Mouse (Mus musculus) heart, embryonic 12.5 days (tissue): Measurements from ENCODE around the gene Smok3a. TPM values are rescaled to one million over a fixed set of nuclear protein-coding genes. Genes with fewer than 3 reads are reported as not detected.
"Not testable (repeated sequence)": the region's sequence is repeated elsewhere in the genome, so short reads cannot be mapped to it uniquely, and the experiment has no call there.

Source experiments
- ATAC-seq: fragments of 200-750 bp; cut with Nextera tagmentation; 2 replicates; pipeline ENCODE4 v1.8.0; 2017; ENCODE audit warnings: moderate TSS enrichment, moderate library complexity; ENCODE audit not compliant: insufficient number of reproducible peaks, low FRiP score
- H3K27ac ChIP-seq: fragments of 300-500 bp; sonication (generic); 2 replicates; pipeline ENCODE4 v1.5.1; 2016; ENCODE audit warnings: mild to moderate bottlenecking, moderate library complexity; ENCODE audit not compliant: poor library complexity, severe bottlenecking
- H3K27me3 ChIP-seq: fragments of 300-500 bp; sonication (generic); replicated peaks from 2 replicates; pipeline ENCODE4 v1.6.1; 2016; ENCODE audit warnings: mild to moderate bottlenecking, moderate library complexity
- H3K36me3 ChIP-seq: fragments of 300-500 bp; sonication (generic); 2 replicates; pipeline ENCODE4 v1.6.1; 2016; ENCODE audit warnings: mild to moderate bottlenecking, moderate library complexity
- H3K4me1 ChIP-seq: fragments of 300-500 bp; sonication (generic); replicated peaks from 2 replicates; pipeline ENCODE4 v1.6.1; 2016; ENCODE audit warnings: mild to moderate bottlenecking
- H3K4me2 ChIP-seq: fragments of 300-500 bp; sonication (generic); 2 replicates; pipeline ENCODE4 v1.6.1; 2016; ENCODE audit warnings: mild to moderate bottlenecking, moderate library complexity
- H3K4me3 ChIP-seq: fragments of 300-500 bp; sonication (generic); 2 replicates; pipeline ENCODE4 v1.5.1; 2016; ENCODE audit warnings: mild to moderate bottlenecking
- H3K9ac ChIP-seq: fragments of 300-500 bp; sonication (generic); 2 replicates; pipeline ENCODE4 v1.6.1; 2016; ENCODE audit warnings: mild to moderate bottlenecking, moderate library complexity
- H3K9me3 ChIP-seq: fragments of 300-500 bp; sonication (generic); replicated peaks from 2 replicates; pipeline ENCODE4 v1.6.1; 2016; ENCODE audit warnings: mild to moderate bottlenecking, moderate library complexity
- WGBS: fragments of 180-500 bp; shearing (Covaris S2); methylation state at CpG from one replicate; pipeline ENCODE4 v1.1.7; 2016; 5-methylcytosine and 5-hydroxymethylcytosine counted together
- polyA plus RNA-seq: library from polyadenylated mRNA; unstranded; fragments of >200 nt; fragmentation: Nextera tagmentation; extraction: Ambion mirVana; gene quantifications from 2 replicates; pipeline ENCODE4 v1.2.1, GENCODE M21; 2016

Smok3a gene
- not detected in 2 replicates for polyA plus RNA-seq

GRCm38 (mm10) chr5:138020961-138021479 lies at the start of gene Smok3a, which contains the start of gene Smok3b:
TSS of gene Smok3a (plus strand) at chr5:138021261.
TSS of gene Smok3b (plus strand) at chr5:138021429.
- not testable (repeated sequence) for ATAC-seq, H3K9me3 ChIP-seq, H3K9ac ChIP-seq, H3K4me3 ChIP-seq, H3K27me3 ChIP-seq, H3K4me2 ChIP-seq, H3K36me3 ChIP-seq, H3K4me1 ChIP-seq, H3K27ac ChIP-seq
- 86% methylated on average over 3 of the region's 7 CpGs for WGBS

GRCm38 (mm10) chr5:137973161-137973560 lies 47.9 kb upstream of the Smok3a start:
- Histone ChIP-seq H3K4me2 (no peak overlapping the region), H3K27me3 (peaks cover 3% of the 10 kb centered on the region; the same call in 1 of the 2 replicates), H3K27ac (no peak overlapping the region), H3K9ac (no peak overlapping the region), H3K4me3 (no peak overlapping the region), H3K9me3 (no peaks in the 10 kb centered on the region), H3K36me3 (no peaks in the 10 kb centered on the region), H3K4me1 (no peaks in the 10 kb centered on the region)
- 57% methylated on average over 2 of the region's 2 CpGs for WGBS
- ATAC-seq, result no peak

DNA sequence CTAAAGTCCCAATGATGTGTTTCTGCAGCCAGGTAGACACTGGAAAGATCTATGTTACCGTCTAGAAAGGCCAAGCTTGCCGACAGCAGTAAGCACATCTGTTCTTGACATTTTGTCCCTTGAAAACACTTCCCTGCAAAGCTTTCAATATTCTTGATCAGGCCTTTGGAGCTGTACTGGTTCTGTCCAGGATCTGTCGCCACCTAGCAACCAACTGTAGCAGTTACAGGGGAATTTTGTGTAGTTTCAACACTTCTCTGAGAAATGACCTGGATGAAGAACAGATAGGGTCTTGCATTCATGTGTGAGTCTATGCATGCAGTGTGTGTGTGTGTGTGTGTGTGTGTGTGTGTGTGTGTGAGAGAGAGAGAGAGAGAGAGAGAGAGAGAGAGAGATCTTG lies 47.3 kb upstream of the Smok3a start:
- Histone ChIP-seq H3K9me3 (no peaks in the 10 kb centered on the region), H3K4me3 (no peak overlapping the region), H3K4me1 (no peaks in the 10 kb centered on the region), H3K36me3 (no peaks in the 10 kb centered on the region), H3K27ac (no peak overlapping the region), H3K9ac (no peak overlapping the region), H3K27me3 (peaks cover 3% of the 10 kb centered on the region; the same call in 1 of the 2 replicates), H3K4me2 (no peak overlapping the region)
- WGBS, result 44% methylated on average over 3 of the region's 3 CpGs
- ATAC-seq, result no peak

- peaks cover 3% of the 10 kb centered on the region; the same call in 1 of the 2 replicates for H3K27me3 ChIP-seq
- H3K4me2 ChIP-seq, result no peak overlapping the region
- no peak for ATAC-seq
- no peak overlapping the region for H3K4me3 ChIP-seq
- H3K9me3 ChIP-seq, result no peaks in the 10 kb centered on the region
- 60% methylated on average over 3 of the region's 3 CpGs for WGBS
- H3K36me3 ChIP-seq, result no peaks in the 10 kb centered on the region
- no peaks in the 10 kb centered on the region for H3K4me1 ChIP-seq
- H3K27ac ChIP-seq, result no peak overlapping the region
- no peak overlapping the region for H3K9ac ChIP-seq
These were observed 46.3 kb upstream of the Smok3a start for GRCm38 (mm10) chr5:137974724-137975123.

GRCm38 (mm10) chr5:137975434-137975833 lies 45.6 kb upstream of the Smok3a start:
- H3K9me3 ChIP-seq, result no peaks in the 10 kb centered on the region
- H3K4me3 ChIP-seq, result no peak overlapping the region
- 40% methylated on average over 1 of the region's 1 CpGs for WGBS

GRCm38 (mm10) chr5:137977291-137977690 lies 43.8 kb upstream of the Smok3a start:
- 39% methylated on average over 1 of the region's 1 CpGs for WGBS

More at GRCm38 (mm10) chr5:137975434-137975833, 45.6 kb upstream of the Smok3a start:
- no peak overlapping the region for H3K27ac ChIP-seq
- no peak for ATAC-seq
- no peaks in the 10 kb centered on the region for H3K4me1 ChIP-seq
- H3K36me3 ChIP-seq, result no peaks in the 10 kb centered on the region
- no peak overlapping the region for H3K4me2 ChIP-seq
- H3K27me3 ChIP-seq, result peaks cover 3% of the 10 kb centered on the region; the same call in 1 of the 2 replicates
- no peak overlapping the region for H3K9ac ChIP-seq

GRCm38 (mm10) chr5:137979081-137979480 lies 42.0 kb upstream of the Smok3a start:
- no peak overlapping the region for H3K27ac ChIP-seq
- H3K9ac ChIP-seq, result no peak overlapping the region
- H3K4me1 ChIP-seq, result no peaks in the 10 kb centered on the region
- no peaks in the 10 kb centered on the region for H3K36me3 ChIP-seq
- no peak for ATAC-seq
- no peak overlapping the region for H3K4me3 ChIP-seq
- H3K4me2 ChIP-seq, result no peak overlapping the region
- no peaks in the 10 kb centered on the region for H3K9me3 ChIP-seq
- WGBS, result 63% methylated on average over 2 of the region's 2 CpGs
- H3K27me3 ChIP-seq, result peaks cover 3% of the 10 kb centered on the region; the same call in 1 of the 2 replicates

More at GRCm38 (mm10) chr5:137977291-137977690, 43.8 kb upstream of the Smok3a start:
- H3K27ac ChIP-seq, result no peak overlapping the region
- no peak overlapping the region for H3K9ac ChIP-seq
- ATAC-seq, result no peak
- no peak overlapping the region for H3K4me3 ChIP-seq
- H3K4me2 ChIP-seq, result no peak overlapping the region
- H3K4me1 ChIP-seq, result no peaks in the 10 kb centered on the region
- peaks cover 3% of the 10 kb centered on the region; the same call in 1 of the 2 replicates for H3K27me3 ChIP-seq
- H3K9me3 ChIP-seq, result no peaks in the 10 kb centered on the region
- H3K36me3 ChIP-seq, result no peaks in the 10 kb centered on the region

DNA sequence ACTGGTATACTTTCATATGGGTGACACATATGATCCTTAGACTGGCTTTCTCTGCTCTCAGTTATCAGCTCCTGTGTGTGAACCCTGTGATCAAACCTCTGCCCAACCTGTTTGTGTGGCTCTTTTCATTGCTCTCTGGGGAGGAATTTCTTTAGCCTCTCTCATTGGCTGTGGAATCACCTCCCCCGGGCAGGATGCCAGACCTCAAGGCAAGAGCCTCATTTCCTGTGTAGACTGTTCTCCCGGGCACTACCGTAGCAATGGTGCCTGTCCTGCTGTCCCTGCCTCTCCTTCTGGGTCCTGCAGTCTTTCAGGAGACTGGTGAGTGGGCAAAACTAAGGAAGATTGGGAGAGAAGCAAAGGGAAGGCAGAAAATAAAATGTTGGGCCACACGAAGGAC lies 39.8 kb upstream of the Smok3a start, which contains the start of gene Azgp1:
Gene Azgp1, plus strand, starts transcription at position 221 of the 400 bp plus-strand sequence.
- Histone ChIP-seq H3K4me3 (no peak within 1 kb of the TSS), H3K4me2 (no peak within 1 kb of the TSS), H3K36me3 (no peaks in the 10 kb centered on the region), H3K9me3 (no peaks in the 10 kb centered on the region), H3K9ac (no peak within 1 kb of the TSS), H3K27me3 (no peaks in the 10 kb centered on the region), H3K27ac (no peak within 1 kb of the TSS), H3K4me1 (no peaks in the 10 kb centered on the region)
- no peak for ATAC-seq
- 59% methylated on average over 4 of the region's 4 CpGs for WGBS

DNA sequence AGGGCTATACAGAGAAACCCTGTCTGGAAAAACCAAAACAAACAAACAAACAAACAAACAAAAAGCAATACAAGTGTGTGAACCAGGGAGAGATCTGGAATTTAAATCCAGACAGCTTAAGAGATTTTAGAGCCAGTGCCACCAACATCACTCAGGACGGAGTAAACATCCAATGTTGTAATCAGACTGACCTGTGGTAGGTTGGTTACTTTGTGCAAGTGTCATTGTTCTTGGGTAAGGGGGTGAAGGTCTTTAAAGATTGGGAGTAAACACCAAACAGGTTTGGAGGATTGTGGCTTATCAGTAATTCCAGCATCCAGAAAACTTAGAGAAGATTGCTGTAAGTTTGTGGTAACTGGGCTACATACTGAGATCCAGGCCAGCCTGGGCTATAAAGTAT lies 34.7 kb upstream of the Smok3a start:
- no peak for ATAC-seq
- no peak overlapping the region for H3K9ac ChIP-seq
- H3K27ac ChIP-seq, result no peak overlapping the region
- no peak overlapping the region for H3K4me2 ChIP-seq
- no peaks in the 10 kb centered on the region for H3K9me3 ChIP-seq
- no peak overlapping the region for H3K4me3 ChIP-seq
- H3K36me3 ChIP-seq, result no peaks in the 10 kb centered on the region
- no peaks in the 10 kb centered on the region for H3K27me3 ChIP-seq
- H3K4me1 ChIP-seq, result no peaks in the 10 kb centered on the region
- 70% methylated on average over 1 of the region's 1 CpGs for WGBS

GRCm38 (mm10) chr5:138009437-138009836 lies 11.6 kb upstream of the Smok3a start:
- WGBS, result 83% methylated on average over 5 of the region's 5 CpGs
- H3K4me2 ChIP-seq, result no peak overlapping the region
- no peak overlapping the region for H3K4me3 ChIP-seq
- no peaks in the 10 kb centered on the region for H3K4me1 ChIP-seq
- no peaks in the 10 kb centered on the region for H3K27me3 ChIP-seq
- no peak overlapping the region for H3K27ac ChIP-seq
- no peaks in the 10 kb centered on the region for H3K36me3 ChIP-seq
- ATAC-seq, result no peak
- 0 out of 2 replicates have a peak, but pooled peaks cover 2% of the 10 kb centered on the region for H3K9me3 ChIP-seq
- H3K9ac ChIP-seq, result no peak overlapping the region

DNA sequence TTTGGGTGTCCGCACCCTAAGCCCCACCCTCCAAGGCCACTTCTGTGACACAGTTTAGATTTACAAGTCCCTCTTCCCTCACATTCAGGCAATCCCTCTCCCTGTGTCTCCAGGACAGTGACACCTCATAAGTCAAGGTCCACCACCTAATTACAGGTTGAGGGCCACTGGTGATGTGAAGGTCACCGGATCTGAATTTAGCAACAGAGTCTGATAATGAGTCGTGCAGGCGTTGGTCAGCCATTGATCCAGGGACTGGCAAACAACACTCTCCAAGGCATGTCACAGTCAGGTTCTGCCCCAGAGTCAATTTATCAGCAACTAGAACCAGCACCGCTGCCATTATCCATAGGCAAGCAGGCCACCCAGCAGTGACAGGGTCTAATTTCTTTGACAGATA lies 8.7 kb upstream of the Smok3a start:
- no peaks in the 10 kb centered on the region for H3K27me3 ChIP-seq
- H3K9me3 ChIP-seq, result 0 out of 2 replicates have a peak, but pooled peaks cover 2% of the 10 kb centered on the region
- no peak for ATAC-seq
- H3K27ac ChIP-seq, result no peak overlapping the region
- H3K4me1 ChIP-seq, result no peaks in the 10 kb centered on the region
- H3K4me2 ChIP-seq, result no peak overlapping the region
- H3K4me3 ChIP-seq, result no peak overlapping the region
- H3K9ac ChIP-seq, result no peak overlapping the region
- H3K36me3 ChIP-seq, result no peaks in the 10 kb centered on the region
- WGBS, result 75% methylated on average over 5 of the region's 5 CpGs

DNA sequence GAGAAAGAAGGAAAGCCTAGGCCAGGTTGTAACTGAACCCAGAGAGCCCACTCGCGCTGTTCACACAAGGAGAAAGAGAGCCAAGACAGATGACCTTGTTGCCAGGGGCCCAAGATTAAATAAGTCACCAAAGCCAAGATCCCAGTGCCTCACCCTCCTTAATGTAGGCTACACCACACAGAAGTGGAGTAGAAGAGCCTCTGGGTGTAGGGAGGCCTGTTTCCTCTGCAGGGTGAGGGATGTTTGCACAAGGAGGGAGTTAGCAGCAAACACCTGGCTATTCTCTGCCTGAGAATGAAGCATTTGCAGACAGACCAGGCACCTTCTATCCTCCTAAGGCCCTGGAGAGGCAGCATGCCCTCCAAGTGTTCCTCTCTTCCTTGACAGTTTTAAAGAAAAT lies 4.5 kb upstream of the Smok3a start:
- H3K4me3 ChIP-seq, result no peak overlapping the region
- H3K36me3 ChIP-seq, result no peaks in the 10 kb centered on the region
- H3K27me3 ChIP-seq, result no peaks in the 10 kb centered on the region
- H3K4me1 ChIP-seq, result no peaks in the 10 kb centered on the region
- no peak overlapping the region for H3K4me2 ChIP-seq
- no peak overlapping the region for H3K9ac ChIP-seq
- WGBS, result 81% methylated on average over 2 of the region's 2 CpGs
- H3K27ac ChIP-seq, result no peak overlapping the region
- ATAC-seq, result no peak
- H3K9me3 ChIP-seq, result 0 out of 2 replicates have a peak, but pooled peaks cover 2% of the 10 kb centered on the region
